Mouse (Mus musculus): ENCODE data around the gene Fam151b.

The Fam151b gene

DNA sequence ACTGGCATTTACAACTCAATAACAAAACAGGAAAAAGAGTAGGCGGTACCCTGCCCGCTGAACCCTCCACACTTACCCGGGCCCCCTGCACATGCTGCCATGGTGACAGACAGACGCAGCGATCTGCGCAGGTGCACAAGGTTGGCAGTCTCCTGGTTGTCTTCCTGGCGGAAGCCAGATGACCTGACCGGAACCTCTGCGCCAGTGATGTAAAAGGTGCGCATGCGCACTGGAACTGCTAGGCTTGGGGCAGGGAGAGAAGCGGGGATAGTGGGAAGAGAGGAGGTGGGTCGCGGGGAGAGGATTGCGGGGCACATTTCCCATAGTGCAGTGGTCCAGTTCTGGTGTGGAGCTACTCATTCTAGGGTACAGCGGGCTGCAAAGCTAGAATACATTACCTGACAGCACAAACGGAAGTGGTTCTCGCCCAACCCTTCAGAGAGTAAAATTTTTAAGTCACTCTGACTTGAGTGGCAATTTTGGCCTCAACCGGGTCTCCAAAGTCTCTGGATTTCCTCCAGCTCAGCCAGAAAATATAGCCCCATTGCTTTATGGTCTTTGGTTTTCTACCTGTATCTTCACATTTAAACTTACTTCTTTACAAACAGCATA is at the start of gene Fam151b:
TSS of gene Fam151b (minus strand) at position 164 of the 612 bp plus-strand sequence.
- DNase-seq: peak; percentile 92

DNA sequence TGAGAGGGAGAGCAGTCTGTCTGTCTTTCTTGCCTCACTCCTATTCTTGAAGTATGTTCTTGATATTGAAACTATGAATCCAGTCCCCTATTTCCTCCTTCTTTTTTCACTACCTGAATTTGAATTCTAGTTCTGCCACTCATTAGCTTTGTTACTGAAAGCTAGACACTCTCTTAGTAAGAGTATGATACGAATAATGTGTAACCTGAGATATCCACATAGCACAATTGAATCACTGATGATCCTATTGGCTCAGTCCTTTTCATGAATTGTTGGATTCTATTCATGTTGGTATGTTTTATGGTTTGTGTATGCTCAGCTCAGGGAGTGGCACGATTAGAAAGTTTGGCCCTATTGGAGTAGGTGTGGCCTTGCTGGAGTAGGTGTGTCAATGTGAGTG is 48.4 kb upstream of the Fam151b start:
- DNase-seq: no peak

DNA sequence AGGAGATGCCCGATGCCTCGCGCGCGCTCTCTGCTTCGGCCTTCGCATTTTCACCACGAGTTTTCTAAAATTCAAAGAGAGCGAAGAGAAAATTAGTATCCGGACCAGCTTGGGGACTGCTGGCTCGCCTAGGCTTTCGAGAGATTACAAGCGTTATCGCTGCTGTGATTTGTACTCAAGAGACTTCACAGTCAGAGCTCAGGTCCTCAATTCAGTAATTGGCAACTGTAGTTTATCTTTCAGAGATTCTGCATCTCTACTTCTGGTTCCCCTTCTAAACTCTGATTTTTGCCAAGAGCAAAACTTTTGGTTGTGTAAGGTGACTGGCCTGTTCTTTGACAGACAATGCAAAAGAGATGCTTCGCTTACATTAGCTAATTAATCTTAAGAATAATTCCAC is 47.4 kb upstream of the Fam151b start:
- no peak for DNase-seq

DNA sequence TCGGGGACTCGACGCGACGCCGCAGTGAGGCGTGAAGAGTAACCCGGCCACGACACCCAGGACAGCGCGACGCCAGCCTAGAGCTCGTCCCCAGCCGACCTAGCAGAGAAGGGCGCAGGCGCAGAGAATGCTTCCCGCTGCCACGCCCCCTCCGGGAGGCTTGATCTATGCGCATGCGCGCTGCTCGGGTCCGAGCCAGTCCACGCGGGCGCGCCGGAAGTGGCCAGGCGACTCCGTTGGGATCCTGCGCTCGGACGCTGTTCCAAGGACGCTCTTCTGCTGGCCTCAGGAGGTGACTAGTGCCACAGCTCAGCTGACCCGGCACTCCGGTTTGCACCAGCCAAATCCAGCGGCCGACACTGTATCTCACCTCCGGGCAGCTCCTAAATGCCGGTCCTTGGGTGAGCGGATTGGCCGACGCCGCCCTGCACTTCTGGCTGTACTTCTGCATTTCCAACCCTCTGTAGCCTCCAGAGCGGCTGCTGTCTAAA is 47.0 kb upstream of the Fam151b start, which contains the start of gene Zfyve16:
TSS of gene Zfyve16 (minus strand) at position 148 of the 491 bp plus-strand sequence.
- DNase-seq: peak; percentile 96

DNA sequence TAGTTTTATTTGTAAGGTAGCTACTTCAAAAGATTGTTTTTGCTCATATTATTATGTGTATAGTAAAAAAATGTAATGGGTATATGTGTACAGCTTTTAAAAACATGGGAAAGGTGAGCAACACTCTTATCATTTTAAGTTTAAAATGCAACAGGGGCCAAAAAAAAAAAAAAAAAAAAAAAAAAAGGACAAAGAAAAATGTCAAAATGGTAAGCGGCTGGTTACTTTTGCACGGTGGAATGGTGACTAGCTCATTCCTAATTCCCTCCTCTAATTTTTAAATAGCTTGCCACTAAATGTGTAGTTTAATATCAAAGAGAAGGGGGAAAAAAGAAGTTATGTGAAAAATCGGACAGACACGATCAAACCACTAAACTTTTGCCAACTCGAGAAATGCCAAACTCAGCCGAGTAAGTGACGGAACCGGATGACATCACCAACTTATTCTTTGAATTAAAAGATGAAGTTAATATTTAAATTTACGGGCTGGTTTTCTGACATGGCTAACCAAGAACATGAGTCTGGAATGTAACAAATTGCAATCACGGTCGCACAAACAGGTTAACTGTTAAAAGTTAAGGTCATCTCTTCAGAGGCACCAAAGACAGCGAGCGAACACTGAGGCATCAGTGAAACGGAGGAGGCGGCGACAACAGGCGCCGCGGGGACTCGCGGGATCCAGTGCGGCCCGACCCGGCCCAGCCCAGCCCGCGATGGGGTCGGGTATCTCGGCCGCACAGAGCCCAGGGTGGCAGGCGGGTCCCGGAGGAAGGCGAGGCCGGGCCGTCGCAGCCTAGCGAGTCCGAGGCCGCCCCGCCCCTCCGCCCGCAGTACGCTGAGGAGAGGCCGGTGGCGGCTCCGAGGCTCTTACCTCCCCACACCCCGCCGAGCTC is 46.3 kb upstream of the Fam151b start:
- DNase-seq: no peak

DNA sequence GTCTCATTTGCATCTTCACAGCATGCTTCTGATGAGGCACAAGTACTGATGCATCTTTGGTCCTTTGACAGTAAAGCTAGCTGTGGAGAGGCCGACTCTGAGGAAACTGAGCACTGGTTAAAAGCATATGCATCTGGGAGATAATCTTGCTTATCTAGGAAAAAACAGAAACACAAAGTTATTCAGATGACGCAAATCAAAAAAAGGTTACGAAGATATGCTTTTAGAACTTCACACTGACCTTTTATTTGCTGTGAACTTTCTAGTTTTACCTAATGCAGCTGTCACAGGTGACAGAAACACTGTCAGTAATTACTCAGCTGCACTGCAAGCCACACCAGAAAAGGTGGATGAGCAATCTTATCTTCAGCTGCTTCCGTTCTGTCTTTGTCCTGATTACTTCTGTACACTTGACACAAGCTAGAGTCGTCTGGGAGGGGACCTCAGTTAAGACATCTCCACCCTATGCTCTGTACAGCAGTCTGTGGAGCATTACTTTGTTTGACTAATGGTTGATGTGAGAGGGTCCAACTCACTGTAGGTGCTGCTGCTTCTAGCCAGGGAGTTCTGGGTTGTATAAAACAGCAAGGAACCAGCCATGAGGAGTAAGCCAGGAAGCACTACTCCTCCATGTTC is 39.5 kb upstream of the Fam151b start:
- DNase-seq: no peak

DNA sequence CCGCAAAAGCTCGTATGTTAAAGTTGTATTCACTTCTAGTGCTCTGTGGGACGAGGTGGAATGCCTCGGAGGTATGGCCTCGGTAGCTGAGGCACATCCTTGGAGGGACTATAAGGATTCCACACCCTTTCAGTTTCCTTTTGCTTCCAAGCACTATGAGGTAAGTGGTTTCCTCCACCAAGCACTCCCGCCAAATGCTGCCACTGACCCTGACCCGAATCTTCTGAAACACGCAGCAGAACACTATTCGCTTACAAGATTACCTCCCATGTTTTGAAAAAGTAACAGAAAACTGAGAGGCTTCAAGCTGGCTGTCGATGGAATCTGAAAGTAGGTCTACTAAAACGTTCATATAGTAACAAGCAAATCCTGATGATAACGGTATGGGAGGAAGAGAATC is 21.1 kb upstream of the Fam151b start:
- DNase-seq: no peak

DNA sequence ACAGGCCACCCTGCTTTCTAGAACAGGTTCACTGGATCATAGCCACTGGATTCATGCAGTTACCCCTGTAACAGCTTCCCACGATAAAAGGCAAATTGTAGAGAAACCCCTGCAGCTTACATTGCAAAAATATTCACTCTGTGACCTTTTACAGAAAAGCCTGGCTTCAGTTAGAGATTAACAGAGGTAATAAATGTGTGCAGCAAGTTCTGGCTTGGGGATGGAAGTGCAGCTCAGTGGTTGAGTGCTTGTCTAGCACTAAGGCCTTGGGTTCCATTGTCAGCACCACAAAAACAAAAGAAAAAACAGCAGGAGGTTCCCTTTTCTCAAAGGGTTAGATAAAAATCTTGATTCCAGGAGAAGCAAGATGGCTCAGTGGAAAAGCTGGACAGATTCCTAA is 8.1 kb upstream of the Fam151b start:
- no peak for DNase-seq

DNA sequence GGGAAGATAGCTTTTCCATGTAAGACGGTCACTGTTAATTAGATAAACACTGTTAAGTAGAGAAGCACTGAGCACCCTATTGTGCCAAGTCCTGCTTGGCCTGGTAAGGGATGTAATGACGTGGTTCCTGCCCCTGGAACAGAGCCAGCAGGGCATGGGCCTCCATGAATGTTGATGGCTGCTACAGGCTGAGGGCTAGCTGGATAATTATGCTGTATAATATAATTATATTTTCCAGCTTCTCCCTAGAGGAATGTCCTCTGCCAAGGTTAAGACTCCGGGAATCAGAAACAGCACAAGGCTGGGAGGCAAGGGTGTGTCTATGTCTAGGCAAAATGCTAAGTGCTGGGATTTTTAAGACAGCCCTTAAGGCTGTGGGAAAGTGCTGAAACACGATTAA is 7.0 kb upstream of the Fam151b start:
- no peak for DNase-seq

DNA sequence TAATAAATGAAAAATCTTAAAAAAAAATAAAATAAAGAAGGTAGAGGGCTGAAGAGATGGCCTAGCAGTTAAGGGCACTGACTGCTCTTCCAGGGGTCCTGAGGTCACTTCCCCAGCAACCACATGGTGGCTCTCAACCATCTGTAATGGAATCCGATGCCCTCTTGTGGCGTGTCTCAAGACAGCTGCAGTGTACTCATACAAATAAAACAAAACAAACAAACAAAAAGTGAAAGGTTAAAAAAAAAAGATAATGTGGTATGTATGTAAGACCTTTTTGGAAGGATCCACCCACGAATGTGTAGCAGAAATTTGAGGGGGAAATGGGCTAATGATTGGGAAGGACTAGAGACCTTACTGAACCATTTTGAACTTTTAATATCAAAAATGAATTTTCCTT is 467 bp downstream of the Fam151b start:
- DNase-seq: peak; percentile 51

DNA sequence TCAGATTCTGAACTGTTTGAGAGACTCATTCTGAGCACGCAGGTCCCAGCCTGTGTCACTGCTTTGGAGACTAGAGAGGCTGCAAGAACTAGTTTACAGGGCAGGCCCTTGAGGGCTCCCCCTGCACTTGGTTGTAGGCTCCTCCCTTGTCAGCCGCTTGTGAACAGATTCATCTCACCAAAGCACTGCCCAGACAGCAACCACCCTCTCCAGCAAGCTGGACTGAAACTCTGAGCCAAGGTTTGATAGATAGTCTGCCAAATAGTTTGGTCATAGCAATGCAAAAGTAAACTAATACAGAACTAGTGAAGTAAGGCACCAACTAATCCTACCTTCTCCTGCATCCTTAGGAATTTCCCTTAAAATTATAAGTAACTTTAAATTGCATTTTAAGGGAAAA is 13.7 kb downstream of the Fam151b start:
- no peak for DNase-seq

DNA sequence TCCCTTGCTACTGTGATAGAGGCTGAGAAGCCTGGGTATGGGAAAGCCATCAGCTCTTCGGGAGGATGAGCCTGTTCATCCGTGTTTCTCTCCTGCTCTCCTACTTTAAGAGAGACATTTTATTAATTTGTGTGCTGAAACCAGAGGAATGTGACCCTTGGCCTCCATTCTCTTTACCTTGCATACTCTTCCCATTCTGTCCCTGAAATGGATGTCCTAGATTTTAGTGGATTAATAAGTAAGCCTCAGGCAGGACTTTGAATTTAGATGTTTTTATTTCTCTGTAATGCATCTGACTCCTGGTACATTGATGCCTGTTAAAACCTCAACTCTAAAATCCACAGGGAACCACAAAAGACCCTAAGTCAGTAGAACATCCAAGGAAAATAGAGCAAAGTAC is 14.4 kb downstream of the Fam151b start:
- no peak for DNase-seq

DNA sequence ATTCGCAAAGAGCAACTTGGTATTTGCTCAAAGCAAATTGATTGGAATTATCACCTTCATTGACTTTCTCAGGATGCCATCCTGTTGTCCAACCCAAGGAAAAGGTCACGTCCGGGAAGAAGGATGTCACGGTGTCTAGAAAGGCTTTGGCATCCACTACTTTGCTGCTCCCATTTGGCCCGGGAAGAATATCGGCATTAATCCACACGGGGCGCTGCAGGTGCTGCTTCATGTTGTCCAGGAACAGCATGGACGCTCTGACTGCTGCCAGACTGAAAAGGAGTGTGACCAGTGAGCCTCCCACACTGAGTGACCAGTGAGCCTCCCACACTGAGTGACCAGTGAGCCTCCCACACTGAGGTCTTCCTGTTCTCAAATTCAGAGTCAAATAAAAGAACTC is 15.9 kb downstream of the Fam151b start:
- DNase-seq: no peak

DNA sequence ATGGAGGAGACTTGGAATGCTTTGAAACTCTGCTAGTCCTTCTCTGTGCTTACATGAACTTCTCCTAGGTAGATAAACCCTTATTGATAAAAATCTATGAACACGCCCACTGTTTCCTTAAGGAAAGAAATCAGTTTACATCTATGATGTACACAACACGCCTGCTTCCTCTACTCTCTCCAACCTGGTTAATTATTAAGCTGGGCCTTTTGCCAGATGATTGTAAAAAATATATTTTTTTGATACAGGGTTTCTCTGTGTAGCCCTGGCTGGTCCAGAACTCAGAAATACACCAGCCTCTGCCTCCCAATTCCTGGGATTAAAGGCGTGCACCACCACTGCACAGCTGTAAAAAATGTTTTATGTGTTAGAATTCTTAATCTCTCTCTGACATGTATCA is 19.1 kb downstream of the Fam151b start:
- DNase-seq: no peak

DNA sequence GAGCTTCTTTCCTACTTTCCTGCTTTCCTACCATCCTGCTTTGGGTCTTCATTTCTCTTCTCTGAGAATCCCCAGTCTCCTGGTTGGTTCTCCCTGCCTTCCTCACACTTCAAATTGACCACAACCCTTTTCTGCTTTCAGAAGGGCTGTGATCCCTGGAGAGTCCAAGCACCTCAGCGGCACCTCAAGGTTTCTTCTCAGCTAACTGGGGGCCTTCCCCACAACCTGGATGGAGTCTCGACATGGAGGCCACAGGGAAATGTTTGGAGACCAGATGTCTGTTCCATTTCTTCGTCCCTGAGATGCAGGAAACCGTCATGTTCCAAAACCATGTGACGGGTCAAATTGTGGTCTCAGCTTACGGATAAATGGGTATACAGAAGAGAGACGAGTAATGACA is 36.9 kb downstream of the Fam151b start:
- DNase-seq: no peak

DNA sequence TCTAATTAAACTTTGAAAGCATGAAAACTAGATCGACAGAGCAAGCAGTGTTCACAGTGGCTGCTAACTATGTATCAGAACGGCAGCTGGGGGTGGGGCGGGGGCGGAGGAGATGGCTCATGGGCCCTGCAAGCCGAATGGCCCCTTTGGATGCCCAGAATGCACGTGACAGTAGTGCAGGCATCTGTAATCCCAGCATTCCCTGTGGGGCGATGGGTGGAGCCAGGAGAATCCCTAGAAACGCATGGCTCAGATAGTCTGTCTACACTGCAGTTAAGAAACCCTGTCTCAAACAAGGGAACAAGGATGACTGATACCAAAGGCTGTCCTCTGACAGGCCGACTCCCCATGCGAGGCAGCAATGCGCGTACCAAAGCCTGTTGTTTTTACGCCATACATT is 43.5 kb downstream of the Fam151b start:
- DNase-seq: no peak

DNA sequence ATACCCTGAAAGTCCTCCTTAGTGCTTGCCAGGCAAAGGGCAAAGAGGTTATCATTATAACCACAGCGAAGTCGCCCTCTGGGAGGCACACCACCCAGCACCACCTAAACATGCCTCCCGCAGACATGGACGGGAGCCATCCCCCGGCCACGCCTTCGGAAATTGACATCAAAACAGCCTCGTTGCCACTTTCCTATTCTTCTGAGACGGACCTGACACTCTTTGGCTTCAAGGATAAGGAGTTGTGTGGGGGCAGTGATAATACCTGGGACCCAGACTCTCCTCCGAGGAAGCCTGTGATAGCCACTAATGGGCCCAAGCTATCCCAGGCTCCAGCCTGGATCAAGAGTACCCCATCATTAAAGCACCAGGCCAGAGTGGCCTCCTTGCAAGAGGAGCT is 45.2 kb downstream of the Fam151b start:
- no peak for DNase-seq

DNA sequence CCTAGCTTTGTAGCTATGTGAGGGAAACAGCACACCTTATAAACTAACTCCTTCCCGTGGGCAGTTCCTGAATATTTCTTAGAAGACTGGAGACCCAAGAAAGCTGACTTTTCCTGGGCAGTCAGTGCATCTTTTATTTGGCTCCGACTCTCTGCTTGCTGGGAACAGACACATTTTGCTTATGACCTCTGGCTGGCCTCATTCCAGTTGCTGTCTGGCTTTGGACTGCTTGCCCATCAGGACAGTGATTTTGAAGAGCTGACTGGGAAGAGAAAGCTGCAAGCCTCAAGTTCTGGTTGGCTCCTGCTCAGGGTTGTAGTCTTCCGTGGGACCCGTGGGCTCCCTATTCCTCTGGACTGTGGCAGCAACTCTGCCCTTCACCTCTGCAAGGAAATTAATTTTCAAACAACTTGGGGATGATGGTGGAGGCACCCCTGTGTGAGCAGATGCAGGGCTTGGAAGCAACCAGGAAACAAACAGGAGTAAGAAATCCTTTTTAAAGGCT is 56.4 kb downstream of the Fam151b start:
- DNase-seq: no peak

DNA sequence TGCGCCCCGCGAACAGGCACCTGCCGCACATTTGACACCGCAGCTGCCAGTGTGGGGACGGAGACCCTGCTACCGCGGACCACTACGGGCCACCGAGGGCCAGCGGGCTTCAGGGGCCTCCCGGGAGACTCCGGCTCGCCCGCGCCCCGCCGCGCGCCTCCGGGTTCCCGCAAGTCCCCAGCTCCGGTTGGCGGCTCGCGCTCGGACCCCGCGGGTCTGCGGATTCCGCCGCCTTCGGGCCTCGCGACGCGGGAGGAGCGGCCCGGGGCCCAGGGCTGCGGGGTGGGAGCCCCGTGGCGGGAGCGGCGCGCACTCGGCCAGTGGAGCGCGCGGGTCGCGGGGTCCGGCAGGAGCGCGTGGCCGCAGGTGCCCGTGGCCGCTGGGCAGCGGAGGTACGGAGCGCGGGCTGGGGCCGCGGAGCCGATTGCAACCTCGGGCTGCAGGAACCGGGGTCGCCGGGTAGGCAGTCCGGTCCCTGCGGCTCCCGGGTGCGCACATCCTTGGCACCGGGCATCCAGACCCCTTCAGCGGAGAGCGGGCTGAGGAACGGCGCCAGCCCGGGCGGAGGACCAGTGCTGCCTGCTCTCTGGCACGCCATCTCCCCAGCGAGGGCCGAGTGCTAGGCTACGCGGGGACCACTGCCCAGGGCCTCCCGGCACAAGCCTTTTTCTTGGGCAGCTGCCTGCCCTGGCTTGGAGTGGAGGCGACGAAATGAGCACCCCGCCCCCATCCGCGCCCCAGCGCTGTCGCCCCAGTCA is 57.3 kb downstream of the Fam151b start:
- DNase-seq: no peak

DNA sequence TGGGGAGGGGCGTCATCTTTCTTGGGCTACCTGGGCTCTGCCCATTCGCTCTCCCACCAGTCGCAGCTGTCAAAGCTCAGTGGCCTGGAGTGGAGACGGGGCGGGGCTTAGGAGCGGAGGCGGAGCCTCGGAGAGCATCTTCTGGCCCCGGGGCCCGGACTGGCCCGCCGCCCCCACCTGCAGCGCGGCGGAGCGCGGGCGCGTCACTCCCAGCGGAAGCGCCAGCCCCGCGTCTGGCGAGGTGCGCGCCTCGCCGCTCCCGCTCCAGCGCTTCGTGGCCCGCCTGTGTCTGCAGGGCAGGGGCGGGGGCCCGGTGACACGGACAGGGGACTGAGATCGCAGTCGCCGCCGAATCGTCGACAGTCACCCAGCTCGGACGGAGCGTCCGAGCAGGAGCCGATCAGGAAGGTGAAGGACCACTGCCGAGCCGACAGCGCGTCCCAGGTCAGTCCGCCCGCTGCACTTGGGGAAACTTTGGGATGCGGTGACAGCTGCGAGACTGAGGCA is 58.0 kb downstream of the Fam151b start, which contains the start of gene Ankrd34b:
TSS of gene Ankrd34b (plus strand) at position 139 of the 507 bp plus-strand sequence.
- DNase-seq: peak; percentile 38

DNA sequence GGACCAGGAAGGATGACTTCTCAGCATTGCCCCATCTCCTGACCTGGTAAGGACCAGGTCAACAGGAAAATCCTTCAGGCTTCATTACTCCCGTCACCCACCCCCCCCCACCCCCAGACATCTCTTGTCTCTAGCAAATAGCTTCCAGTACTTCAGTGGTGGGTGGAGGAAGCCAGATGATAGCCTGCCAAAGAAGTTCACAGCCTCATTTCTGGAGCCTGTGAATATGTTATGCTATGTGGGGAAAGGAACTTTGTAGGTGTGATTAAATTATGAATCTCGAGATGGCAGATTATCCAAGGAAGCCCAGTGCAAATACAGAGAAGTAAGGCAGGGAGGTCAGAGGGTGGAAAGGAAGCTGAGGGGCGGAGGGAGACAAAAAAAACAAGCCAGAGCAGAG is 60.1 kb downstream of the Fam151b start:
- DNase-seq: no peak

DNA sequence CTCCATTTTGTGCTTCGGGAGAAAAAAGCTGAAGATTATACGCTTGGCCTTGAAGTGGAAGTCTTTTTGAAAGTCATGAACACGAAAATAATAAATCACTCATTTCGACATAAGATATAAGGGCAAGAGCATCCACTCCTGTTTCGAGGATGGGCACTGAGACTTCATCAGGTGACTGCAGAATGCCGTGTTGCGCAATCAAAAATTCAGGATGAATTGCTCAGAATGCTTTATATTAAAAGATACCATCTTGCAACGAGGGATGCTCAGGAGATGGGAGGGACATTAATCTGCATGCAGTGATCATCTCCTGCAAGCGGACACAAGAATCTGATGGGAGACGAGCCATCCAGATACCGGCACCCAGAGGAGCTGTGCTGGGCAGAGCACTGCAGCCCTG is 64.2 kb downstream of the Fam151b start:
- DNase-seq: no peak
